Mouse (Mus musculus): Measurements from ENCODE around the gene Phlda2. TPM values are rescaled to one million over a fixed set of nuclear protein-coding genes. Genes with fewer than 3 reads are reported as not detected.

Phlda2 gene
- polyA plus RNA-seq, 1 experiment from 2014 or later: 0.45 TPM

DNA sequence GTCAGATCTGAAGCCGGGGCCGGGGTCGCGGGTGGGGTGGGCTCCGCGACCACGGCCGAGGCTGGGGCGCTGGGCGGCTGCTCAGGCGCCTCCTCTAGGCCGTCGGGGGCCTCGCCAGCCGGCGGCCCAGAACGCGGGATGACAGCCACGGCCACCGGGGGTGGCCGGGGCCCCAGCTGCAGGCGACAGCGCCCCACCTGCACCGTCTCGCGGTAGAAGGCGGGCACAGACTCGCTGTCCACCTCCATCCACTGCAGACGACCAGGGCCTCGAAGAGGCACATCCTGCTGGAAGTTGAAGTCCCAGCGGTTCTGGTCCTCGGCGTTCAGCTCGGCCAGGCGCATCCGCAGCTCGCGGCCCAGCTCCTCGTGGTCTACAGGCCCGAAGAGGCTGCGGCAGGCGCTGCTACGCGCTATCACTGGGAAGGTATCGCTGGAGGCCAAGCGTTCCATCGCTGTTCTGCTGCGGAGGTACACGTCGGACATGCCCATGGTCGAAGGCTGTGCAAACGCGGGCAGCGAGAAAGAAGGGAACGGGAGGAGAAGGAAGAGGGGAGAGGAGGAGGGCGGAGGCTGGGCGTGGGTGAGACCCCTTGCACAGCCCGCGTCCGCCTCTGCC, 42.6 kb downstream of the Phlda2 start:
- peaks cover 21% of the 10 kb centered on the region; the same call in 1 of the 2 replicates for H3K9me3 ChIP-seq
- H3K4me3 ChIP-seq: peak overlapping the region; percentile 50
- peak overlapping the region; percentile 85 for H3K27ac ChIP-seq (replicated peaks)
- H3K4me1 ChIP-seq (replicated peaks): peaks cover 29% of the 10 kb centered on the region
- WGBS: 39% methylated on average over 60 of the region's 60 CpGs
- peak overlapping the region; percentile 58 for H3K4me2 ChIP-seq
- H3K9ac ChIP-seq: peak overlapping the region; percentile 74
- no peaks in the 10 kb centered on the region for H3K27me3 ChIP-seq
- peak; percentile 23 for ATAC-seq (ENCODE audit: low read depth)
- 0 out of 2 replicates have a peak, but pooled peaks cover 4% of the 10 kb centered on the region for H3K36me3 ChIP-seq

GRCm38 (mm10) chr7:143459332-143460211, 43.4 kb downstream of the Phlda2 start:
- Histone ChIP-seq H3K27ac (replicated peaks) (peak overlapping the region; percentile 85), H3K9ac (peak overlapping the region; percentile 74), H3K4me3 (peak overlapping the region; percentile 50), H3K36me3 (0 out of 2 replicates have a peak, but pooled peaks cover 4% of the 10 kb centered on the region), H3K27me3 (no peaks in the 10 kb centered on the region), H3K4me1 (replicated peaks) (peaks cover 21% of the 10 kb centered on the region), H3K4me2 (peak overlapping the region; percentile 58), H3K9me3 (peaks cover 21% of the 10 kb centered on the region; the same call in 1 of the 2 replicates)
- WGBS: 32% methylated on average over 100 of the region's 100 CpGs
- ATAC-seq (ENCODE audit: low read depth): peak; percentile 5; the same call in 1 of the 2 replicates

- H3K4me3 ChIP-seq: peak overlapping the region; percentile 50
- peak overlapping the region; percentile 74 for H3K9ac ChIP-seq
- H3K27me3 ChIP-seq: no peaks in the 10 kb centered on the region
- 0 out of 2 replicates have a peak, but pooled peaks have one; percentile 0 for ATAC-seq (ENCODE audit: low read depth)
- H3K4me2 ChIP-seq: peak overlapping the region; percentile 58
- H3K27ac ChIP-seq (replicated peaks): peak overlapping the region; percentile 85
- H3K9me3 ChIP-seq: peaks cover 21% of the 10 kb centered on the region; the same call in 1 of the 2 replicates
- H3K36me3 ChIP-seq: 0 out of 2 replicates have a peak, but pooled peaks cover 4% of the 10 kb centered on the region
- H3K4me1 ChIP-seq (replicated peaks): peaks cover 15% of the 10 kb centered on the region
- 24% methylated on average over 38 of the region's 38 CpGs for WGBS
Measured at GRCm38 (mm10) chr7:143458963-143459331, 44.0 kb downstream of the Phlda2 start.

Other genes with a start within 250 kb of the Phlda2 start
- gene Cdkn1c, start 42.1 kb downstream of the Phlda2 start, polyA plus RNA-seq (2015; fragmentation: Nextera tagmentation; extraction: Ambion mirVana): 464 and 633 TPM in 2 replicates
- 0.28 and 0.29 TPM in 2 replicates for gene Slc22a18, start 29.4 kb downstream of the Phlda2 start, polyA plus RNA-seq (2015; fragmentation: Nextera tagmentation; extraction: Ambion mirVana)
- 310 and 312 TPM in 2 replicates for gene Nap1l4, start 46.0 kb upstream of the Phlda2 start, polyA plus RNA-seq (2015; fragmentation: Nextera tagmentation; extraction: Ambion mirVana)
- gene Cars, start 96.9 kb upstream of the Phlda2 start, polyA plus RNA-seq (2015; fragmentation: Nextera tagmentation; extraction: Ambion mirVana): 57.8 and 61.5 TPM in 2 replicates
- gene Tnfrsf26, start 125.6 kb upstream of the Phlda2 start, polyA plus RNA-seq (2015; fragmentation: Nextera tagmentation; extraction: Ambion mirVana): 0.10 and 0.28 TPM in 2 replicates
- 3.2 and 4.2 TPM in 2 replicates for gene Tnfrsf22, start 146.5 kb upstream of the Phlda2 start, polyA plus RNA-seq (2015; fragmentation: Nextera tagmentation; extraction: Ambion mirVana)
- 0.43 and 0.96 TPM in 2 replicates for gene Tnfrsf23, start 182.7 kb upstream of the Phlda2 start, polyA plus RNA-seq (2015; fragmentation: Nextera tagmentation; extraction: Ambion mirVana)

Data from neural tube, embryonic 13.5 days (tissue).